Mouse (Mus musculus) urinary bladder, postnatal 36 days (tissue): ENCODE measurements at regions not wholly inside any gene's neighbourhood (a gene's known extent, or its start where the extent isn't known, plus 50 kb on each side); places are given as distances from the start of the nearest gene placed in this dataset.

Source experiments
- DNase-seq, 2 experiments: peaks; one replicate each; pipeline ENCODE4 v3.0.0; 2022; ENCODE audit warnings: low spot score in 2 of 2, mixed read lengths in 1 of 2

DNA sequence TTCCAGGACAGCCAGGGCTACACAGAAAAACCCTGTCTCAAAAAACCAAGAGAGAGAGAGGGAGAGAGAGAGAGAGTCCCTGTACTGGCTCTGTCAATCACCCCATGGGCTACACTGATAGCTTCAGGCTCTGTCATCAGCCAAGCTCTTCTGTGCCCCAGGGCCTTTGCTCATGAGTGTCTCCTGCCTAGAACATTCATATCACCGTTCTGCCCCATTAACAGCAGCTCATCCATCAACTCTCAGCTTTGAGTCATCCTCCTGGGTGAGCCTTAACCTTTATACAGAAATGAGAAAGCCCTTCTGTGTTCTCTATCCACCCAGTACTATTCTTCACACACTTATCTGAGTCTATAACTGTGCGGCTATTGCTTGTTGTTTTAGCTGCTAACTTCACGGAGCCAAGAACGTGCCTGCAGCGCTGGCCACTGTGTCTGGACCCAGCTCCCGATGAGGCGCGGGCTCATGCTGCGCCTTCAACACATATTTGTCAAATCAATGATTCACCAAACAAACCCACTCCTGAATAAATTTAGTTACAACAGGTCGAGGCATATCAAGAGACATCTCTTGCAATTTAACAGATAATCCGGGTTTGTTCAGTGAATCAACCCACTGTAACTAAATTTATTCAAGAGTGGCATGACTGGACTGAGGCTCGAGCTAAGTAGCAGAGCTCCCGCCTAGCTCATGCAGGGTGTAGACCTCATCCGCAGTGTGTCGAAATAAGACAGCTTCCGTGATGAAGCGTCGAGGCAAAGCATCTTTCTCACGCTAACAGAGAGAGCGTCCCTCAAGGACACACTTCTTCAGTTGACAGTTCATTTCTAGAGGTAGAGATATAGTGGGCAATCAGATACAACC lies 152.1 kb downstream of the Katnal1 start:
- DNase-seq = peak in 1 of 2 experiments; percentile 20

DNA sequence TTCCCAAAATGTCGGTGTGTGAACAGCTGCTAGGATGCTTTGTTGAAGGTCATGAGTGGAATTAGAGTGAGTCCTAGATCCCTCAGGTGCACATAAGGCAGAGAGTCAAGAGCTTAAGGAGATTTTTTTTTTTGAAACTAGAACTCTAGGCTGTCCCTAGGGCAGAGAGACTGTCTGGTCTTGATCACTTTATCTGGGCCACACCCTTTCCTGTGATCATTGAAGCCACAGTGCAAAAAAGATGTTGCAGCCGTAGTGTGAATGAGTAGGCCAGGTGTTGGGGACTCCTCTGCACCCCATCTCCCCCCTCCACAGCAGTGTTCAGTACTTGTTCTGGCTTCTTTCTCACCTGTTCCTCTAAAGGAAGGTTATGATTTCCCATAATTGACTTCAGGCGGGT lies 153.9 kb downstream of the Katnal1 start:
- no peak for DNase-seq

DNA sequence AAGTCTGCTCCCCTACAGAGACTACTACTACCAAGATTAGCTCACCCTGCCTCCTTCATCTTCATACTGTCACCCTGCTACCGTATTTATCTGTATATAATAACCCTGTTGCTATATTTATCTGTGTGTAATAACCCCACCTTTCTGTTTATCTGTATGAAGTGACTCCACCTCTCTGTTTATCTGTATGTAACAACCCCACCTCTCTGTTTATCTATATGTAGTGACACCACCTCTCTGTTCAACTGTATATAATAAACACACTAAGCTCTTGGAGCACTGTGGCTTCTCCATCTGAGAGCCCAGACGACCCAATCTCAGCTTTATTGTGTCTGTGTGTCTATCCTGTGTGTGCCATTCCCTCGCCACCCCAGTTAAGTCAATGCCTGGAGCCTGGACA lies 154.7 kb downstream of the Katnal1 start:
- DNase-seq = no peak

DNA sequence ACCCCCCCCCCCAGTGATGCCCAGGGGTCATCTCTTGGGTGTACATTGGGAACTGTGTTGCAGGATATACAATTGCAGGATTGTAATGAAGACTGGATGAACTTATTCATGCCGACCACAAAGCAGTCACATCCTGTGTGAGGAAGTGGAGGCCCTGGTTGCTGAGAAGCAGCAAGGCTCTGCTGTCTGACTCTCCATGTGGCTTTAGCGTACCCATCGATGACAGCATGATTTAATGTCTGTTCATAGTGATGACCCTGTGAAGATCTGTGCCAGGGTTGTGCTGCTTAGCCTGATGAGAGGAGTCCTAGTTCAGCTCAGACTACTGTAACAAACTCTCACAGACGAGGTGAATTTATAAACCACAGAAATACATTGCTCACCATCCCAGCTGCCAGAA lies 159.7 kb downstream of the Katnal1 start:
- DNase-seq = no peak

DNA sequence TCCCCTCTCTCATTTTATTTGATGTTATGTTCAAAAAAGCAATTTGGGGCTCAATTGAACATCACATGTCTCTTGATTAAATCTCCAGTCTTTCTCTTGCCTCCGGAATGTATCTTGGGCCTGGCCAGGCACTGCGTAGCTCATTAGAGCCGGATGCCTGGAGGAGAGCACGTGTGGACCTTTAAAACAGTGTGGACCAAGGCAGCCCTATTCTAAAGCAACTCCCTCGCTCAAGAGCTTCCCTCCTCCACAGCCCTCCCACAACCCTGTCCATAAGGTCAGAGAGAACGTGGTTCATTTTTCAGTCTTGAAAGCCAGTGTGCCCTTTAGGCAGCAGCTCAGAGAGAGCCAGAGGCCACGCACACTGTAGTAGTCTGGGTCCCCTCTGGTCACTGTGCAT lies 160.8 kb downstream of the Katnal1 start:
- DNase-seq = no peak

DNA sequence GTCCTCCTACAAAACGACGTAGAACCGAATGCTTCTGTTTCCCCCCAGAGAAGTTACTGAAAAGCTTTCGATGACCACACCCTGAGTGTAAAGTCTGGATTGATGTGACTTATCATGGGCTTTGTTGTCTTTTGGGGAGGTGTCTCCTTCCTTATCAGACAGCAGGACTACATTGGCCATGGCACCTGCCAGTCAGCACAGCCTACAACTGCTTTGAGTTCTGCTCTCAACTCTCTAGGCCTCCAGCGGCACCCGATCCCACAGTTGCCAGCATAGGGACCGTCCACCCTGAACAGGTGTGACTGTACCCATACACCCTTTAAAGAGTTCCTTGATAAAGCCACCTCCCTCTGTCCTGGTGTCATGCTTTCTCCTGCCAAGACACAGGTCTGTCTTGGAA lies 163.1 kb downstream of the Katnal1 start:
- DNase-seq = no peak

DNA sequence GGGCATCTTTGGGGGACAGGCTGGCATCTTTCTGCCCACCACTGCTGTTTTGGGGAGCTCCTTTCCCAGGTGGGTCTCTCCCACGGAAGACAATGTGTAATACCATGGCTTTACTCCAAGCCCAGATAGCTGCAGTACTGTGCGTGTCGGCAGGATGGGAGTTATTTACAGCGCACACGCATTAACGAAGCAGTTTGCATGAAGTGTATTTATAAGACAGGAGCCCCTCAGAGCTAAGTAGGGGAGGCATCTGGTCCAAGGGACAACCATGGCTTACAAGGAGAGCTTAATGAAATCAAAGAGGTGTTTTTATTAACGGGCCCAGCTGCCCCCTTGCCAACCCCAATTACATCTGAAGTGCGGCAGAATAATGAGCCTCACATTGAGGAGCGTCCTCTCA lies 169.0 kb downstream of the Katnal1 start:
- DNase-seq = no peak

DNA sequence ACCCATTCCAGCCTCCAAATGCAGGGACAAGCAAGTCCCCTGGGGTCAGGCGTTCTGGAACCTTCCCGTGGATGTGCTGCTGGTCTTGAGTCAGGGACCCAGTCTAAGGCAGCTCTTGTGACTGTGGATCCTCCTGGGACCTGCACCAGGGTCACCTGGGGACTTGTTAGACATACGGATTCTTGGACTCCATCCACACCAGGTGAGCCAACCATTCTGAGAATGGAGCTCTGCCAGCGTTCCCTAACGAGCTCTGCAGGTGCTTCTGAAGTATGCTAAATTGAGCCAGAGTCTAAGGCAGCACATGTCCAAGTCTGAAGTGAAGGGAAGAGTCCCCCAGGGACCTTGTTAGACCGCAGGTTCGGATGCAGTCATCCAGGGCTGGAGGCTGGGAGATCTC lies 170.3 kb downstream of the Katnal1 start:
- DNase-seq = no peak

DNA sequence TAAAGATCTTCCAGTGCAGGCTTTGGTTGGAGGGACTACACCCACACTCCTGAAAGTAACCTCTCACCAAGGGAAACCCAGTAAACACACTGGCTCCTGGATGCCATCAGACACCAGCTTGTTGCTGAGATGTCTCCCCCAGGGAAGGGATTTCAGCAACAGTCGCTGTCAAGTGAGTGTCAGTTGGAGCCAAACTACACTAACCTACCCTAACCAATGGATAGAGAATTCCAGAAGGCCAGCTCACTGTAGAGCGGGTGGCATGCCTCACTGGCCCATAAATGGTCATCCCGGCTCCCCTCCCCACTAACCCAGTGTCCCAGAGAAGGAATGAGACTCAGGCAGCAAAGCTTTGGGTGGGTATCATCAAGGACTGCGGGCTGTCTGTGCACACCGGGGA lies 171.4 kb downstream of the Katnal1 start:
- no peak for DNase-seq

DNA sequence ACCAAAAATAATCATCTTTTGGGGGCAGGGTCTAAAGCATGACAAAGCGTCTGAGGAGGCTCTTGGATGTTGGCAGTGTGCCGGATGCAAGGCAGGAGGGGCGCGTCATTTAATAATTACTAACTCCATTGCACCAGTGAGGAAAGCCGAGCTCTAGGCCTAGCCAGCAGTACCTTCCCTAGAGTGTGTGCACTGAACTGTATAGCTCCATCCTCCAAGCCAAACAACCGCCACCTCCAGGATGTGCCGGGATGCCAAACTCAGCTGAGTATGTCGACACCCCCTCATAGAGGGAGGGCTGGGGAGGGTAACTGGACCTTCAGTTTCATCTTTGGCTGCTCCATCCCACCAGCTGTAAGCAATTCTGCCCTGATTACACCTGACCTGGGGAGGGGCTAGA lies 171.9 kb downstream of the Katnal1 start:
- DNase-seq = no peak

DNA sequence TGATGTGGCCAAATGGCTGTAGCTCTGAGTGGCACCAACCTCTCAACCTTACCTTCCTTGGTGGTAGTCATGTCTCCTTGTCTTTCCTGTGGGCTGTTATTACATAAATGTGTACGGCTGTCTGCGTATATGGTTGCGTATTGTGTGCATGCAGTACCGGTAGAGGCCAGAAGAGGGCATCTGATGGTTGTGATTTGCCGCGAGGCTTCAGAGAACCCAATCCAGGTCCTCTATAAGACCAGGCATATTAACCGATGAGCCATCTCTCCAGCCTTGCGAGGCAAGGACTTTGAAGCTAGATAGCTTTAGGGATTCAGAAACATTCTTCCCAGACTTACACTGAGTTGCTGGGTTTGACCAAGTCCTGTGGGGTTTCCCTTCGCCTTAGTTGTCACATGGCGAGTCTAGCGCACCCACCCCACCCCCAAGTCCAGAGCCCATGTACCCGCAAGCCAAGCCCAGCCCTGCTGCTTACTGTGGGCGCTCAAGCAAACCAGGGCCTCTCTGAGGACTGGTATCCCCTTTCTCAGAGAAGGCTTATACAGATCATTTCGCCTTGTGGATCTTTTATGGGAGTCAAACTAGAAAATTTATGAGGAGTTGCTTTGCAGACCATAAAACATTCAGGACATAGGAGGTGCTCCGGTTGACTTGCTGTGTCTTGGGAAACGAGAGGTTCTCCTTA lies 172.7 kb downstream of the Katnal1 start:
- DNase-seq = no peak

DNA sequence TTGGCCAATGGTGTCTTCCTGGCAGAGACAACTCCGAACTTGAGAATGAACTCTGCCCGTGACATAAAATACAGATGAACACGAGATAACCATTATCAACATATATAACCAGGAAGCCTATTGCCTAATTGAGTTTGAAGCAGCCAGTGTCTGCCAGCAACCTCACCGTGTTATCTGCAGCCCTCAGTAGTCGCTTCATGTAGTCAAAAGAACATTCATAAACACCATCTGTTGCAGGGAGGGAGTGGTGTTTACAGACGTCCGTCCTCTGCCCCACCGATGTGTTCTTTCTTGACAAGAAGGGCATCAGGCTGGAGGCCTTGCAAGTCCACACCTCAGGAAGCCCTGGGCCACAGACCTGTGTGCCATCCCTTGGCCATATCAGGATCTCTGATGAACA lies 173.3 kb downstream of the Katnal1 start:
- no peak for DNase-seq

DNA sequence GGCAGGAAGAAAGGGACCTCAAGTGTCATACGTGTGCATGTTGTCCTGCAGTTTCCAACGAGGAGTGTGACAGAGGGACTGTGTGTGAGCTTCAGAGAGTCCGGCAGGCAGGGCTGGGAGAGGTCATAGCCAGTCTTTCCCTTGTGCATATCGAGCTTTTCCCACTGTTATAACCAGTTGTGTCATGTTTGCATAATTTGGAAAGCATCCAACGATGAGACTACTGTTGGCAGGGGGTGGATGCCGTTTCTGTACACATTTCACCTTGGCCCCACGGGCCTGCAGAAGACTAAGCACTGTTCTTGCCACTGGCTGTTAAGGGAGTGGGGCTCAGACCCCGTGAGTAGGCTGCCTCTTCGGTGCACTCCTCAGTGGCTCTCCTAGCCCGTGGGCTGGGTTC lies 174.2 kb downstream of the Katnal1 start:
- DNase-seq = no peak

DNA sequence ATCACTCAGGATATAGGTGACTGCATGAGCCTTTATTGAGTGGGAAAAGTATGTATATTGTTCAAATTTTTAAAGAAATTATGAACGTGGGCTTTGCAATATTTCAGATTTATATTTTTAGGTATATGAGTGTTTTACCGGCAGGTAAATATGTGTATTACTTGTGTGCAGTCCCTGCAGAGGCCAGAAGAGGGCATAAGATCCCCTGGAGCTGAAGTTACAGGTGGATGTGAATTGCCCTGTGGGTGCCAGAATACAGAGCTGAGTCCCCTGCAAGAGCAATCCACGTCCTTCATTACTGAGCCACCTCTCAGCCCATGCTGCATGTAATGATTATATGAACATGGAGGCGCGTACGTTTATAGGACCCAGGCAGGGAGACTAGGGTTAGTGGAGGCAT lies 174.8 kb downstream of the Katnal1 start:
- DNase-seq = no peak

DNA sequence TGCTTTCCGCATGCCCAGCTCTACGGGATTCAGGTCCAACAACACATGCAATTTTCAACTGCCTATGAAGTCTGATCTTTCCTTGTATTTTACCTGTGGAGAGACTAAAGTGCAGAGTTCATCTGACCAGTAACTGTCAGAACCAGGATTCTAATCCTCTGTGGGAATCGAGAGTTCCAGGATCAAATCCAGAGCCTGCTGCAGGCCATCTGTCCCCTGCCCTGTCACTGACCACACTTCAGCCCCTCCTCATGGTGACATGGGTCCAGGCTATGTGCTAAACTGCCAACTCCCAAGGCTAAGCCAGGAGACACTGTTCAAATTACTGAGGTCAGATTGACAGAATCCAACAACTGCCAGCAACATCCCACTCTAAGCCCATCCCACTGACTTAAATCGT lies 175.7 kb downstream of the Katnal1 start:
- DNase-seq = no peak

DNA sequence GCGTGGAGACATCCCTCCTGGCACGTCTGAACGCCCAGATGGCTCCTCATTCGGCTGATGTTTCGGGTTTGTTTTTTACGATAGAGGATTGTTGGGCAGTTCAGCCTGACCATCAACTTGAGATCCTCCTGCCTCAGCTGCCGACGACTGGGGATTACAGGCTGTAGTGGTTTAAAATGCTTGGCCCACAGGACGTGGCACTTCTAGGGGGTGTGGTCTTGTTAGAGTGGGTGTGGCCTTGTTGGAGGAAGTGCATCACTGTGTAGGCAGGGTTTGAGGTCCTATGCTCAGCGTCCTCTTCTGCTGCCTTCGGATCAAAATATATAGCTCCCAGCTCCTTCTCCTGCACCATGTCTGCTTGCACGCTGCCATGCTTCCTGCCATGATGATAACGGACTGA lies 177.1 kb downstream of the Katnal1 start:
- no peak for DNase-seq

DNA sequence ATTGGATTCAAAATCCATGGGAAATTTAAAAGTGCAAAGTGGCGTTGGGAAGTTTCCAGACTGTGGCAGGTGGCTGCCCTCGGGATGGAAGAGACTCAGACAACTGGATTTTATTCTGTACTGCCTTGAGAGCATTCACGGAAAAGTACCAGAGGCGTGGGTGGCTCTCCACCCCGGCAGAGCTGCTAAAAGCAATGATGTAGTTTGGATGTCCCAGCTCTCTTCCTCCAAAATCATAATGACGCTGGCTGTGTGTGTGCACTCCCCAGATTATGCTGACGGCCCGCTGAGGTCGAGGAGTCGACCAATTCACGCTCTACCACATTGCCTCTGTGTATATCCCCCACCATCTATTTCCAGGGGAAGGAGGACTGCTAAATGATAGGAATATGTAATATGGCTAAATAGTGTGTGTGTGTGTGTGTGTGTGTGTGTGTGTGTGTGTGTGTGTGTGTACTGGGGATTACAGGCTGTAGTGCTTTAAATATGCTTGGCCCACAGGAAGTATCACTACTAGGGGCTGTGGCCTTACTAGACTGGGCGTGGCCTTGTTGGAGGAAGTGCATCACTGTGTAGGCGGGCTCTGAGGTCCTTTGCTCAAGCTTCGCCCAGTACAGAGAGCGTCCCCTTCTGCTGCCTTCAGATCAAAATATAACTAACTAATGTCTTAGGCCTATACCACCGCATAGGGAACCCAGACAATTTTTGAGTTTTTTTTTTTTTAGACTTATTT lies 179.0 kb downstream of the Katnal1 start:
- DNase-seq = no peak

DNA sequence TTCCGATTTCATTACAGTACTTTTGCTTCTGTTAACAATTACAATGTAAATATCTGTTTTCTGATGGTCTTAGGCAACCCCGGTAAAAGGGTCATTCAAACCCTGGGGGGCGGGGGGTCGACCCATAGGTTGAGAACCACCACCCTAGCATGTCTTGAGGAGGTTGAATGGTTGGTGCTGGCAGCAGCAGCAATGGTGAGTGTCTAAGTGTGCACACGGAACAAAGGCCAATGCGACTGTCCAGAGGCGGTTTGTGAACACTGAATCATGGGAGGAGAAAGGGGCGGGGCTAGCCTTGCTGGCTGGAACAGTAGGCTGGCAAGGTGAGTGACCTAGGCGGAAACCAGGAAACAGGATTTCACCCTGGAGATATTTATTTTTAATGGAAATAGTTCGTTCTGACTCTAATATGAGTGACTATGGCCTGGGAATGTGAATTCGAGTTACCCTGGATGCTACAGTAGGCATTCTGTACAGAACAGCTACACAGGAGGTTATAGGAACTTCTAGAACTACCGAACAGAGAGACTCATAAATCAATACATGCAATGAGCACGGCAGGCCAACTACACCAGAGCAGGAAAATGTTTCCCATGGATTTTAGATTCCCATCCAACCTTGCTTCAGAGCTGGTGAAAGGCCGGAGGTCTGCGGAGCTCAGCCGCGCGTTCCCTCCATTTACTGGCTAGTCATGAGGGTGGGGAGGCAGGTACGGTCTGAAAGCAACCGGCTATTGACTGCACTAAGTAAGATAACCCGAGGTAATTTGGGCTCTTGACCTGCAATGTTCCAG lies 181.0 kb downstream of the Katnal1 start:
- no peak for DNase-seq

DNA sequence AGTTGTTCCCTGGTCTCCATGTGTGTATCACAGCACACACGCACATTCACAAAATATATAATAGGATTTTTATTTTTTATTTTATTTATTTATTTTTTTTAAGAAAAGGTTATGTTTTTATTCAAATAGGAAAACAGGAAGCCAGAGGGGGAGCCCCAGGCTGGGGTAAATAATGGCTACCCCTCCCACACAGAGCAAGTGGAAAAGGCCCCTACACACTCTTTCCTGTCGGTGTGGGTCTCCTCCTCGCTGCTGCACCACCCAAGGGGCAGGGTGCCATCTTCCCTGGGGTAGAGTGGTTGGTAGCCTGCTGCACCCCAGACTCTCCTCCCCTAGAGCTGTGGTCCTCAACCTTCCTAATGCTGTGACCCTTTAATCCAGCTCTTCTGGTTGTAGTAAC lies 181.6 kb downstream of the Katnal1 start:
- DNase-seq = no peak

DNA sequence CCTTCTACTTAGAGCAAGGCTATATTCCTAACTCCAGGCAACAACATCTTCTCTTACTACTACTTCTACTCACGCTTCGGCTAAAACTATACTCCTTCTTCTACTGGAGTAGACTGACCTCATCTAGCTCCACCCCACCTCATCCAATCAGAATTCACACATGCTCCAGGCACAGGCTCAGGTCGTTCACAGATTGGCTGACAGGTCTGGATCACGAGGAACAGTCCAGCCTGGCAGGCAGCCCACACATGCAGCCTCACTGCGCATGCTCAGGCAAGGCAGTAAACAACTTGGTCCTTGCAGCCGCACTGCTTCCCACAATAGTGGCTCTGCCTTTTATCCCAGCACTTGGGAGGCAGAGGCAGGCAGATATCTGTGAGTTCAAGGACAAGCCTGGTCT lies 182.4 kb downstream of the Katnal1 start:
- DNase-seq = peak in 1 of 2 experiments; percentile 16

DNA sequence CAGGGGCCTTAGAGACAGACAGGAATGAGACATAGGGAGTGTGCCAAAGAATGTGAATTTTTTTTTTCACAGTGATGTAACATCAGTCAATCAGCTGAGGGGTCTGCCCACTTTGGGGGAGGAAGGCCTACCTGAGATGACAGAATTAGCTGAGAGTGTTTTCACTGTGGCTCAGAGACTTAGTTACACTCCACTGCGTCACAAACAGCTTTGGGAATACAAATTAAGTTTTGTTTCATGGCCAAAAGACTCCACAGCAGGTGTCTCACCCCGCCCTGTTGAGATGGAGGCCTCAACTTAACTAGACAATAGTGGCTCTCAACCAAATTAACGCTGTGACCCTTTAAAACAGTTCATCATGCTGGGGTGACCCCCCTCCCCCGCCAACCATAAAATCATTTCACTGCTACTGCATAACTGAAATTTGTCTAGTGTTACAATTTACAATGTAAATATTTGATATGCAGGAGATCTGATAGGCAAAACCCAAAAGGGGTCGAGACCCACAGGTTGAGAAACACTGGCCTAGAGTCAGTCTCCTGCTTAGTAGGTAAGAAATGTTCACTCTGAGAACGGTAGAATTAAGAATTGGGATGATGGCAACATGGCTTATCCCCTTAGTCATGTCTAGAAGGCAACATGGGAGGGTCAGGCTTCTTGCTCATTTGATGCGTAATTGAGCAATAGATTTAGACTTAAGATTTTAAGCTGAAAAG lies 184.3 kb downstream of the Katnal1 start:
- DNase-seq = no peak
